ENCODE assay signal across 1 mouse cellular context in genomic region chr16:10867904-10868440, GRCm38 (mm10).
A peak's percentile ranks its signal among the peaks of the same experiment; 100 is the strongest.
TF ChIP-seq lines count a peak whose summit lies in the region.

No protein-coding gene starts in this region.

TF ChIP-seq in CH12.LX, 34 proteins besides CTCF, POLR2A, EP300 and RAD21 (continued from another document):
- TF ChIP-seq POLR2AphosphoS2 (IDR thresholded peaks at IDR 0.05; ENCODE audit: low read depth, low read length) (no peak), MEF2A (IDR thresholded peaks at IDR 0.05; ENCODE audit: borderline replicate concordance, low read depth, low read length) (peak; percentile 63), NRF1 (IDR thresholded peaks at IDR 0.05; ENCODE audit: low read depth, low read length) (no peak), TCF12 (IDR thresholded peaks at IDR 0.05; ENCODE audit: low read depth, low read length) (0 out of 2 replicates have a peak, but pooled peaks have one; percentile 43), ETS1 (conservative IDR thresholded peaks at IDR 0.05; ENCODE audit: low read depth, low read length) (no peak), CHD2 (IDR thresholded peaks at IDR 0.05; ENCODE audit: low read length) (peak; percentile 45; the same call in 1 of the 2 replicates), MAX (IDR thresholded peaks at IDR 0.05; ENCODE audit: low read length) (peak; percentile 46; the same call in 1 of the 2 replicates), GABPA (IDR thresholded peaks at IDR 0.05; ENCODE audit: insufficient replicate concordance, low read depth, low read length) (no peak), SMC3 (IDR thresholded peaks at IDR 0.05; ENCODE audit: low read depth, low read length) (peak; percentile 98), ZNF384 (IDR thresholded peaks at IDR 0.05; ENCODE audit: low read depth, low read length) (no peak), JUN (IDR thresholded peaks at IDR 0.05; ENCODE audit: insufficient read depth, low read depth, low read length) (no peak), HCFC1 (IDR thresholded peaks at IDR 0.05; ENCODE audit: low read depth, low read length) (no peak), IRF4 (IDR thresholded peaks at IDR 0.05; ENCODE audit: low read depth, low read length) (0 out of 2 replicates have a peak, but pooled peaks have one; percentile 43), ELF1 (IDR thresholded peaks at IDR 0.05; ENCODE audit: low read depth, low read length) (0 out of 2 replicates have a peak, but pooled peaks have one; percentile 35), USF2 (conservative IDR thresholded peaks at IDR 0.05; ENCODE audit: low read depth, low read length) (no peak), TBP (conservative IDR thresholded peaks at IDR 0.05; ENCODE audit: low read depth, low read length) (no peak), NELFE (IDR thresholded peaks at IDR 0.05; ENCODE audit: low read depth, low read length) (peak; percentile 57; the same call in 1 of the 2 replicates)
